Mouse (Mus musculus): ENCODE measurements around the gene Ralb.
A peak's percentile ranks its signal among the peaks of the same experiment; 100 is the strongest.

Gene Ralb

DNA sequence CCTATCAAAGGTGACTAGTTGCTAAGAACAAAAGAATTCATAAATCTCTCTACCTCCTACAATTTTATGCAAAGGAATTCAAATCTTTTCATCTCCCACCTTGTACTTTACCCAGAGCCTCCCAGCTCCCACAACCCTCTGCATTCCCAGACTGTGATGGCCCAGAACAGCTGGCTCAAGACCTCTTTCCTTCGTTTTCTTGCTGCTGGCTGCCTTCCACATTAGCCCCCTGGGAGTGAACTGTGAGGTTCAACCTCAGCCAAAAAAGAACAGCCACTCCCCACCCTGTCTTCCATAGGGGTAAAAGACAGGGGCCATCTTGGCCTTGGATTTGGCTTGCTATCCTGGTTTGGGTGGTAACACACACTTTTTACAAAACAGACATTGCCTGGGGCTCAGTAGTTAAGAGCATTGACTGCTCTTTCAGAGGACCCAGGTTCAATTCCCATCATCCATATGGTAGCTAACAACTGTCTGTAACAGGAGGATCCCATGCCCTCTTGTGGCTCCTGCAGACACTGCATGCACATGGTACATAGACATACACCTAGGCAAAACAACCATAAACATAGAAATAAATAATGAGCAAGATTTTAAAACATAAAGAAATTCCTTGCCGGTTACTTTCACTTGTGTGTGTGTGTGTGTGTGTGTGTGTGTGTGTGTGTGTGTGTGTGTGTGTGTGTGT is 10.4 kb downstream of the Ralb start:
- no peak for DNase-seq (ENCODE audit: low read depth, low spot score)

DNA sequence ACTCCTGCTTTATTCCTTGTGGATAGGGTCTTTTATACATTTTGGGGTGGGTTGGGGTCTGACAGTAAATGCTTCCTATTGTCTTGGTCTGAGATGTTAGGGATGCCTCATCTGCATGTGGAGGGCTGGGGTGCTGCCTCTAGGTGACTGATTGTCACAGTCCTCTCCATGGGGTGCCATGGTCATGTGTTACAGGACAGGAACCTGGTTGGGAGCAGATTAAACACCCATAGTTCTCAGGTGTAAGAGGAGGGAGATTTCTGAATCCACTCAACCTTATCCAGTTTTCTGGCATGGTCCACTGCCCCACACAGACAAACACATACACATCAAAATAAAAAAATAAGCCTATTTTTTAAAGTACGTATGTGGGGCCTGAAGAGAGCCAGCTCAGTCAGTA is 12.1 kb downstream of the Ralb start:
- no peak for DNase-seq (ENCODE audit: low read depth, low spot score)

DNA sequence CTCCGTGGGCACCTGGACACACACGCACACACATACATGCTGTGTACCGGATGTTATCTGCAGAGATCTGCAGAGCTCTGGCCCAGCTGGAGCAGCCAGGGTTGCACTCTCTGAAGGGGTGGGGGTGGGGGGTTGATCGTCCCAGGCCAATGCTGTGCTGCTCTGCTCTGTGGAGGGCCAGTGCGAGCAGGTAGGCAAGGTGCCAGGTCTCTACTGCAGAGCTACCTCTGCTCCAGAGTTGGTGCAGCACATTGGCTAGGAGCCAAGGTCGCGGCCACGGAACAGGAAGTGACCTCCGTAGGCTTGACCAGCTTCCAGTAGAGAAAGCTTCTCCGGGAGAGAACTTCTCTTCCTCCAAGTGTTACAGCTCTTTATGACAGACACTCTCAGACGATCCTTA is 12.5 kb downstream of the Ralb start:
- no peak for DNase-seq (ENCODE audit: low read depth, low spot score)

DNA sequence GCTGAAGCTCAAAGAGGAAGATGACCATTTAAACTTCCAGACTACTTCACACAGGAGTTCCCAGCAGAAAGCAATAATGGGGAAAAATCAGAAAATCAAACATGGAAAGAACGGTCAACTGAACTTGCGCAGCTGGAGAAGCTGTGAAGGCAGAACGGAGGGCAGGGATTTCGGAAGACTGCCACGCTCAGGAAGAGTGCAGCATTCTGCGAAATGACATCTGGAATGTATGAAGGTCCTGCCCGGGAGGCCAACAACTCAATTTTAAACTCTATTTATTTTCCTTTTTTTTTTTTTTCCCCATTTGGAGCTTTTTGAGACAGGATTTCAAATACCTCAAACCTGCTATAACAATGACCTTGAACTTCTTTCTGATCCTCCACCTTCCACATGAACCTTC is 13.8 kb downstream of the Ralb start:
- no peak for DNase-seq (ENCODE audit: low read depth, low spot score)

DNA sequence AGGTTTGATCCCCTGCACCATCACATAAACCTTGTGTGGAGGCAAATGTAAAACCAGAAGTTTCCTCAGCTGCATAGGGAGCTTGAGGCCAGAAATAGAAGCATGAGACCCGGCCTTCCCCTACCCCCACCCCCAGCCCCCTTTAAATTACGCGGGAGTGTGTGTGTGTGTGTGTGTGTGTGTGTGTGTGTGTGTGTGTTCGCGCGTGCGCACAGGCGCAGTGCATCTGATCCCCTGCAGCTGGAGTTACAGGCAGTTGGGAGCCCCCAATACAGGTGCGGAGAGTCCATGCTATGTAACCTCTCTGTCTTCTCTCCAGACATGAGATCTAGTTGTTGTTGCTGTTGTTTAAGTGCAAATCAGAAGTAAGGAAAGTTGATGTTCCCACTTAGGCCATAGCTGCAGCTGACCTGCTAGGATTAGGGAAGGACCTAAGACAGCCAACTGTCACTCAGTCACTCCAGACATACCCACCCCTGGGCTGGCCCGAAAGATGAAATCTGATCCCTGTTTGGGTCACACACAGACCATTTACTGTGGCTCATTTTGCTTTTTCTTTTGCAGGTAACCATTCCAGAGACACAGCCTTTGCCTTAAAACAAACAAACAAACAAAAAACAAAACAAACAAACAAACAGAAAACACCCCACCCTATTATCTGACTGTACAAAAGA is 16.5 kb downstream of the Ralb start:
- DNase-seq (ENCODE audit: low read depth, low spot score): no peak

DNA sequence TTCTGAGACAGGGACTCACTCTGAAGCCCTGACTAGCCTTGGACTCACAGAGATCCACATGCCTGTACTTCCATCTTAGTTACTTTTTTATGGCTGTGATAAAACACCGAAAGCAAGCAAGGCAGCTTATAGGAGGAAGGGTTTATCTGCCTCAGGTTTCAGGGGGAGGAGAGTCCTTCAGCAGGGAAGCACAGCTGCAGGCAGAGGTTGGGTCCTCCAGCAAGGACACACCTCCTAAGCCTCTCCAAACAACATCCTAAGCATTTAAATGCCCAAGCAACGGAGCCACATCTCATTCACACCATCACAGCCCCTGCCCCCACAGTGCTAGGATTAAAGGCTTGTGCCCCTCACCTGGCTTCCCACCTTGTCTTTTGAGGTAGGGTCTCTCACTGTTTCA is 18.8 kb downstream of the Ralb start:
- DNase-seq (ENCODE audit: low read depth, low spot score): no peak

DNA sequence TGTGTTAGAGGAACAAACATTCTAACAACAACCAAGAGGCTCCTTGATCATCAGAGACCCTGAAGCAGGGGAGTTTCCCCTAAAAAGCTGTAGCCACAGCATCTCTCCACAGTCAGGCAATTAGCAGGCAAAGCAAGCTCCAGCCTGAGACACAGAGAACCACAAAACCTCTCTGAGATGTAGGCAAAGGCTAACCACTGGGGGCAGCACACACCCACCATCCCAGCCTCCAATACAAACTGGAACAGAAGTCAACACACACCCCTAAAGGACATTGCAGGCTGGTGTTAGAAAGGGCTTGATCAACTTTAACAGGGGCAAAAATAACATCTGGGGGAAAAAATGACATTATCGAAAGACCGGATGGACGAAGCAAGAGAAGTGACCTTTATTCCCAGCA is 20.1 kb downstream of the Ralb start:
- DNase-seq (ENCODE audit: low read depth, low spot score): no peak

DNA sequence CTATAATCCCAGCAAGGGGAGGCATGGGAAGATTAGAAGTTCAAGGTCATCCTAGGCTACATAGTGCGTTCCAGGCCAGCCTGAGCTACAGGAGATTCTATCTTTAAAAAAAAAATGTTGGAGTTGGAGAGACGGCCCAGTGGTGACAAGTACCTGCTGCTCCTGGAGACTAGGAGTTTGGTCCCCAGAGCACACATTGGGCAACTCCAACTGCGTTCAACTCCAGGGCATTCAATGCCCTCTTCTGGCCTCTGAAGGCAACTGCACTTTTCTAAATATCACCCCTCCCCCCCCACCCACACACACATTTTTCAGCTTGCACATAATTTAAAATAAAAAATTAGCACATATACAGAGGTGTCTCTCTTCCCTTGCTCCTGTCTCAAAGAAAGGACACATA is 21.7 kb downstream of the Ralb start:
- DNase-seq (ENCODE audit: low read depth, low spot score): no peak

DNA sequence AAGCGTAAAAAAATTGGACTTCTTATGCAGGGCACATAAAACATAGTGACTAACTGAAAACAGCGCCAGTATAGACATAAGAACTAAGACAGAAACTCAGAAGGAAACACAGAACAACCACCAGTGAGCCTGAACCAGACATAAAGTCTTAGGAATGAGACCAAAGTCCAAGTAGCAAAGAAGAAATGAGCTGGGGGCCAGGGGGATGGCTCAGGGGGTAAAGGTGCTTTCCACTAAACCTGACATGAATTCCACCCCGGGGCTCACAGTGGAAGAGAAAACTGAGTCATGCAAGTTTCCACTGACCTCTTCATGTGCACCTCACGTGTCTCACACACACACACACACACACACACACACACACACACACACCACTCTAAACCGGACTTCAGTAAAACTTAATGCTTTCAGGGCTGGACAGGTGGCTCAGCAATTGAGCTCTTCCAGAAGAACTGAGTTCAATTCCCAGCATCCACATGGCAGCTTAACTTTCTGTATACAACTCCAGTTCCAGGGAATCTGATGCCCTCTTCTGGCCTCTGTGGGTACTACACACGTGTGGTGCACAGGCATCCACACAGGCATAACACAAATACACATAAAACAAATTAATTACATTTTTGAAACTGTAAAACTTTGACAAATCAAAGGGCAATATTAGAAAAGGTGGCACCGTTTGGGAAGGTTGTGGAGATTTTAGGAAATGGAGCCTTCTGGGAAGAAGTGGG is 23.2 kb downstream of the Ralb start:
- no peak for DNase-seq (ENCODE audit: low read depth, low spot score)

DNA sequence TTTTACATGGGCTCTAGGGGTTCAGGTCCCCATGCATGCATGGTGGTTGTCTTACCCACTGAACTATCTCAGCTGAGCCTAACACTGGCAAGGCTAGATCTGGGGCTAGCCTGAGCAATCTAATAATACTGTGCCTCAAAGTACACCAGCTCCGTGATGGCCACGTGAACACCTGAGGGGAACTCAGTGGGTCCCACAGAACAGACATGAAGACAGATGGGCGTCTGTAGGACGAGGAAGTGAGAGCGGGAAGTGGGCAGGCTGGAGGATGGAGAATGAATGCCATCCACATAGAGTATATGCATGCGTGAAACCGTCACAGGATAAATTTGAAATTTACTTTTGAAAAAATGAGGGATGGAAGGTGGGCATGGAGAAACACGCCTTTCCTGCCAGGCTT is 23.9 kb downstream of the Ralb start:
- DNase-seq (ENCODE audit: low read depth, low spot score): no peak

DNA sequence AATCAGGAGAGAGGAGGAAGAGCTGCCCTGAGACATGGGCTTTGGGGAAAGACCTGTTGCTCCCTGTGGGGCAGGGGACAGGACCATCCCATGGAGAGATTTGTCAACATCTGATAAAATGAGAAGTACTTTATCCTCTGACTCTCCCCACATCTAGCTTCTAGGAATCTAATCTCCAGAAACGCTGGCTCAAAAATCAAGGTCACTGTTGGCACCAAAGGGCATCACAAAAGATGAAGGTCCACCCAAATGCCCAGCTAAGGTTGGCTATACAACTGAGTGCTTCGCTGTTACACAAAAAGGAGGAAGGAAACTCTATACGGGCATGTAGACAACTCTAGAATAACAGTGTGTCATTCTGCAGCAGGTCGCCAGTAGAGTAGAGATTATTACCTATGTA is 25.0 kb downstream of the Ralb start:
- no peak for DNase-seq (ENCODE audit: low read depth, low spot score)

DNA sequence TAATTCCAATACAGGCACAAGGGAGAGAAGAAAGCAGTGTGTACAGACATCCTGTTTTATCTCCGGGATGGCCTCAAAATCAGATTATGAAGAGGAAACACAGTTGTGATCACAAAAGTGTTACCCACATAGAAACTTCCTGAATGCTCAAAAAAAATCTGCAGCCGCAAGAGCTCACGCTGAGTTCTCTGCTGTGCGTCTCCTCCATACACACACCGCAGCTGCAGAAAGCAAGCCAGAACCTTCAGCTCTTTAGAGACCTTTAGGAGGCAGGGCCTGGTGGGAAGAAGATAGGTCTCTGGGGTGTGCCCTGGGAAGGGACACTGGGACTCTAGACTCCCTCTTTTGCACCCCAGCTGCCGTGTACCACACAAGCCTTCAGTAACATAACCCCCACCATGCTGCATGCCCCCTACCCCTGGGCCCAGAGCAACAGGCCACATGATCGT is 27.7 kb downstream of the Ralb start:
- DNase-seq (ENCODE audit: low read depth, low spot score): no peak

DNA sequence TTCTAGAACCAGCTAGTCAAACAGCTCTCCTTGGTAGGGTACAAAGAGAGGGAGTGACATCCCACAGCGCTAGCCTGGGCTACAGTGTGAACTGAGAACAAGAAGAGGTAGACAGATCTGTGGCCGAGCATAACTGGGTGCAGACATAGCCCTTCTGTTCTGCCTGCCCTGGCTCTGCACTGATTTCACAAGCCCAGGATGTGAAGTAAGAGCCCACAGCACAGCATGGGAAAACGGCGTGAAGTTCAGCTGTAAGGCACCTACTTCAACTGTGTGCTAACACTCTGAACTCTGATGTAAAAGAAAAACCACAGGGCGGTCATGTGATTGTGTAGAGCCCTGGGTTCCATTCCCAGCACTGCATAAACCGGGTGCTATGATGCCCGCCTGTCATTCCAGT is 29.9 kb downstream of the Ralb start:
- DNase-seq (ENCODE audit: low read depth, low spot score): no peak

DNA sequence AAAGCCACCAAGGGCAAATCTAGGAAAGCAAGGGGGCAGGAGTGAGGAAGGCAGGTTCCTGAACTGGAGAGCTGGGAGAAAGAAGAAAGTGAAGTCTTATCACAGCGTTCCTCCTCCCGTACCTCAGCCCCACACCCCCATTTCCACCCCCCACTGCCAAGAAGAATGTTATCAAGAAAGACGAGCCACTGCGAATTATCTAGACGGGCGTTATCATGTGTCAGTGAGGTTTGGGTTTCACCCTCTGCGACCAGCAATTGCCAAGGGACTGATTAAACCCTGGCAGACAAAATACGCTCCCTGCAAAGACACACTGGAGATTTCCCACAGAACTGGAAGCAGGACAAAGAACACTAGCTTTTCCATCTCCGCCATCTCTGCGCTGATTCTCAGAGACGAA is 31.9 kb downstream of the Ralb start:
- no peak for DNase-seq (ENCODE audit: low read depth, low spot score)

DNA sequence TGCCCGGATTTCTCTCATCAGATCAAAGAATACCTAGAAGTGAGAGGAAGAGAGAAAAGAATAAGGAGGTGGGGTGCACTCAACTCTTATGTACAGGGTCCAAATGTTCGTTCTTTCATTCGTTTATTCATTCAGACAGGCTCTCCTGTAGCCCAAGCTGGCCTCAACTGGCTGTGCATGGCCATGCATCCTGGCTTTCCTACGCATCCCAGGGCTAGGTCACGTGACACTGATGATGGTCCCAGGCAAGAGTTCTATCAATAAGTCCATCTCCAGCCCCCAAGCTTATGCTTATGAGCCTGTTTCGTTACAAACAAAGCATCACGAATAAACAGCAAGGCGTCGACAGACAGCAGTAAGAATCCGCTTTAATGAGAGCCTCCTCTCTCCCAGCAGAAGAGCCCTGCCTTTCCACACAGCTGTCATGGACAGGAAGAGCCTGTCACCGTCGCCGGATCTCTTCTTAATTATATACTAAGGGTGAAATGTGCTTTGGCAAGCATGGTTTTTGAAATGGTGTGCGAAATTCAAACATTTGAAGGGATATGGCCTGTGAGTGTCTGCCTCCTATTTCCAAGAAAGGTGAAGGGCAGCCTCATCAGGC is 32.7 kb downstream of the Ralb start:
- DNase-seq (ENCODE audit: low read depth, low spot score): no peak

DNA sequence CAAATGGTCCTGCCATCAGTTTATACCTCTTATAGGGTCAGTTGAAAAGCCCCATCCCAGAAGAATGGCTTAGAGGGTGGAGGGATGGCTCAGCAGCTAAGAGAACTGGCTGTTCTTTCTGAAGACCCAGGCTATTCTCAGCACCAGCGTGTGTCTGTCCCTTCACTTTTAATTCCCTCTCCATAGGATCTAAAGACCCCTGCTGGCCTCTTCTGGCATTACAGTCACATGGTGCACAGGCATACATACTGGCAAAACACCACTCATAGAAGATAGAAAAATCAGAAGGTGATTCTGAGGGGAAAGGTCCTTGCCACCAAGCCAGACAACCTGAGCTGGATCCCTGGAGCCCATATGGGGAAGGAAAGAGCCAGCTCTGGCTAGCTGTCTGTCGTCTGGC is 41.2 kb downstream of the Ralb start:
- no peak for DNase-seq (ENCODE audit: low read depth, low spot score)

DNA sequence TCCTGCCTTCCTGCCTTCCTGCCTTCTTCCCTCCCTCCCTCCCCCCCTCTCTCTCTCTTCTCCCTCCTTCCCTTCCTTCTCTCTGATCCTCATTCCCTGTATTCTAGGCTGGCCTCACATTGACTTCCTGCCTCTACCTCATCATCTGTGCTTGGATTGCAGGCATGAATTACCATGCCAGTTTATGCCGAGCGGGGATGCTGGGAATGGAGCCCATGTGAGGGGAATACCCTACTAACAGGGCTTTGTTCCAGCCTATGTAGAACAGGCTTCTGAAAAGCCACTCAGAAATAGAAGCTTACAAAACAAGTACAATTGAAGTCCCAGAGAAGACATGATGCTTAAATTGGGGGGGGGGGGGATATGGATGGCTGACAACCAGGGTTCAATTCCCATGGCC is 44.5 kb downstream of the Ralb start:
- no peak for DNase-seq (ENCODE audit: low read depth, low spot score)

DNA sequence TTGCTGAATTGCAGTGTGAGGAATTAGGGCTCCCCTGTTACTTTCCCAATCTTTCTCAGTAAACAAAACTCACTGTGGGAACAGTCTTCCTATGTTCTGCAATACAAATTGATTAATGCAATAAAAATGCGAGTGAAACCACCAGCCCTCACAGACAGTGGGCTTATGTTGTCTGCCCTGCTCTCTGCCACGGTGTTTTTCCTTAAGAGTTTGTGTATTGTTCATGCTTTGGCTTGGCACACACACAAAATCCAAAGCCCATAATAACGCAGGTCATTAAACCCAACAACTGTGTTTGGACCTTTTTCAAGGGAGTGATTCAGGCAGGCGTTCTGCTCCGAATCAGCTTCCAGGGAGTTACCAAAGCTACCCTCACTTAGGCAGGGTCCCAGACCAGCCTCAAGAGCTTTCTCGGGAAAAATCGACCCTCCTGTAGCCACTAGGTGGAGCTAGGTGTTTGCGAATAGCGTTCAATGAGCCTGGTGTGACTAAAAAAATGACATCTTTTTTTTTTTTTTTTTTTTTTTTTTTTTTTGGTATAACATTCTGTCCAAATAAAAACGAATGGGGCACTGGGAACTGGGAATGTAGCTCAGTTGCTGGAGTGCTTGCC is 46.5 kb downstream of the Ralb start:
- peak; percentile 22 for DNase-seq (ENCODE audit: low read depth, low spot score)

DNA sequence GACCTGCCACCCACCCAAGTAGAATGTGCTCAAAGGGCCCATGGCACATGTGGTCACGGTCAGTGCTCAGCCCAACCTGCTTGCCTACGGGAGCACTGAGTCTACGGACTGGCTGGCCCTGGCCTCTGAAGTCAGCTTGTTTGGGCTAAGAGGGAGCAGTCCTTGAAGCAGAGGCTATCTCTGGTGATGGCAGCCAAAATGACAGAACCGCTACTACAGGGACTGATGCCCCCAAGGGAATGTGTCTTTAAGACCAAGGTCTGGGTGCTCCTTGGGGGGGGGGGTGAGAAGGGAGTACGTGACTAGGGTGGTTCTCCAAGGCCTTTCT is 47.1 kb downstream of the Ralb start:
- DNase-seq (ENCODE audit: low read depth, low spot score): no peak

DNA sequence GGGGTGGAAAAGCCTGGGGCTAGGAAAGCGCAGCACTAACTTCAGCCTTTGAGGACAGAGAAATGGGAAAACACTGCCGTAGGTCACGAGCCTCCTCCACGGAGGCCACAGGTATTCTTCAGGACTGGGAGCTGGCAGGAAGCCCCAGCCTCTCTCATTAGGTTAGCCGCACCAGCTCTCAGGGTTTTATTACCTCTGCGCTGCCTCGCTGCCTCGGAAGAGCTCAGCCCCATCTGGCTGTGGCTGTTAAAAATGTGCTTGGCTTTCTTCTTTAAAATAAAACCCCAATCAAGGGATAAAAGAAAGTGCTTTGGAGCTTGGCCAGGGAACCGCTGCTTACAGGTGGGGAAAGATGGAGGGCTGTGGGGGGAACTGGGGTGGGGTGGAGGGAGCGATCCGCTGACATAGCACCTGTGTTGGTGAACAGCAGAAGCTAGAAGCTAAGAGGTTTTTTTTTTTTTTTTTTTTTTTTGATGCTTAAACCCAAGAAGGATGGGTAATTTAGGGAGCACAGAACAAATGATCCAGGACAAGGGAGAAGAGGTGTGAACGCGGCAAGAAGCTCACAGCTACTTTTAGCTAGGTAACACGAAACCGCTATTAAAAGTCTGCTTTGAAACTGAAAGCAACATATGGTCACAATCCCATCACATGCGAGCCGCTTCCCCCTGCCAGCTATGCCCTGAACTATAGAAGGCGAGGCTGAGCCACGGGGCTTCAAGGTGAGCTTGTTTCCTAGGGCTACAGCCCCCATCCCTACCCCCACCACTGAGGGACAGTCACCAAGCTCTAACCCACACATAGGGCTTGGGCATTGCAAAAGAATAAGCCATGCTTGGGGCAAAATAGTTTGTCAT is 47.7 kb downstream of the Ralb start:
- DNase-seq (ENCODE audit: low read depth, low spot score): no peak

DNA sequence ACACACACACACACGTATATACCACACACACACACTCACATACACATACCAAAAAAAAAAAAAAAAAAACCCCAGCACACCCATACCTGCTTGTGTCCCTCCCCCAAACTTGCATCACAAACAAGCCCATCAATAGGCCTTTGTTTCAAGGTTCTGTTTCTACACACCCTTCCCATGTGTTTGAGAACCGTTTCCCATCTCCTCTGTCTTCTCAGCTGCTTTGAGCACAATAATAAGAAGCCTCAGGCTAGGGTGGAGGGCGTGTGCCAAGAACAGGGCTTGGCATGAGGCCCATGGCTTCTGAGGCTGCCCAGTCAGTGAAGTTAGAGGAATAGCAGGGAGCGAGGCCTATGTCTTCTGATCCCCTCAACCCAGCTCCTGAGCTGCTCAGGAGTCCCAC is 50.9 kb downstream of the Ralb start:
- DNase-seq (ENCODE audit: low read depth, low spot score): no peak
